Mouse (Mus musculus): Measurements from ENCODE around the gene Hes5.
A peak's percentile ranks its signal among the peaks of the same experiment; 100 is the strongest.

Gene Hes5

DNA sequence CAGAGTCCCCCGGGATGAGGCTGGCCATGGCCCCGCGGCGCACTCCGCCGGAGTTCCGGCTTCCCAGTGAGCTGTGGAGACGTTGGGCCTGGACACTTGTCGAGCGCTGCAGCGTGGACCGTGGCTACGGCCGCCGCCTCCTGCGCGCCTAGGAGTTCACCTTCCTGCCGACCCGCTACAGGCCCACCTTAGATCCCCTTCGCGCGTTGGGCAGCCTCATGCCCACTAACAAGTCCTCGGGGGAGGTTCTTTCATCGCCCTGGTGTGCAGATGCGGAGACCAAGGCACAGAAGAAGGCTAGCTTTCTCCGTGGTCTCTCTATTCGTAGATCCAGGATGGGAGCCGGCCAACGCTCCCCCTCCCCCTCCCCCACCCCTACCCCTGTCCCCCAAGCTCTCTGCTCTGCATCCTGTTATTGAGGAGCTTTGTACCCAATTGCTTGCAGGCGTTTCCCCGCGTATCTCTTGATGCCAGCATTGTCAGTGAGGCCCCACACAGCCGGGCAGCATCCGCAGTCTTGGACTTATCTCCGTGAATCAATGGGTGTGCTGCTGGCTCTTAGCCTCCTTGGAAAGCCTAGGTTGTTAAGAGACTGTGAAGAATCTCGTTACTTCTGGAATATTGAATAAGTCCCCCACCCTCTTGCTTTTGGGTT lies 4.0 kb downstream of the Hes5 start:
- DNase-seq (ENCODE audit: low read depth), result no peak

DNA sequence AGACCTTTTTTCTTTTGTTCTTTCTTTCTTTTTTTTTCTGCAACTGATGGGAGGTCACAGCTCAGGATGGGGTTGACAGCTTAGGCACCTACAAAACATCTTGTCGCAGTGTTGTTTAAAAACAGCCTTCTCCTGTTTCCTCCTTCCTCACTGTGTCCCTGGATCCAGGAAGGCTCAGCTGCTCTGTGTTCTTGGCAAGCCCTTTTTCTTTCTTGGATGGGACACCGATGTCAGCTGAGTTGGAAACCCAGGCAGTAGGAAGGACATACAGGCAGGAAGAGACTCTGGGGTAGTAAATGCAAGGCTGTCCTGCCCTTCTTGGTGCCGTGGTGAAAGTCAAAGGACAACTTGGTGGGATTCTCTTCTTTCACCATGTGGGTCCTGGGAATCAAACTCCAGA lies 5.1 kb downstream of the Hes5 start:
- DNase-seq (ENCODE audit: low read depth), result no peak

DNA sequence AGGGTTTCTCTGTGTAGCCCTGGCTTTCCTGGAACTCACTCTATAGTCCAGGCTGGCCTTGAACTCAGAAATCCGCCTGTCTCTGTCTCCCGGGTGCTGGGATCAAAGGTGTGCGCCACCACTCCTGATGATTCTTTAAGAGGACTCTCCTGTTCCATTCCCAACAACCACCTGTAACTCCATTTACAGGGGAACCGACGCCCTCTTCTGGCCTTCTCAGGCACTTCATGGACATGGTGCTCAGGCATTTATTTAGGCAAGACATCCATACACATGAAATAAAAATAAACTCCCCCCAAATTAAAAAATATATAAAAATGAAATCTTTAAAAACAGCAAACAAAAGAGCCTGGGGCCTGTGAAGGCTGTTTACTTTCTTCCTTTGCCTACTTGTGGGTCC lies 6.5 kb downstream of the Hes5 start:
- peak; percentile 45 for DNase-seq (ENCODE audit: low read depth)

DNA sequence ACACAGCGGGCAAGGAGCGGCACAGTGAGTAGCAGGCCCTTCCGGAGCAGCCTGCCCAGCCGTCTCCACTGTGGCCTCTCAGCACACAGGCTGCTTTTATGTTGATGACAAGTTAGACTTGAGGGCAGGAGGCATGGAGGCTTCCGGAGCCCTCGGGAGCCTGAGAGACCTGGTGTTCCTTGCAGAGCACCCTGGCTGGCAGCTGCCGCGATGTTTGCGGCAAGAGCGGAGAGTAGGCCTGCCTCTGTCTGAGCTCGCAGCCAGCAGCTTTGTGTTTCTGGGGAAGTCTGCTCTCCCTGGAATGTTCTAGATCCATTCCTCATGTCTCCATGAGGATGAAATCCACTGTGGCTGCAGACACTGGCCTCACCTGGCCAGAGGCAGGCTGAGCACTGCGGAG lies 11.8 kb downstream of the Hes5 start:
- DNase-seq (ENCODE audit: low read depth), result no peak

DNA sequence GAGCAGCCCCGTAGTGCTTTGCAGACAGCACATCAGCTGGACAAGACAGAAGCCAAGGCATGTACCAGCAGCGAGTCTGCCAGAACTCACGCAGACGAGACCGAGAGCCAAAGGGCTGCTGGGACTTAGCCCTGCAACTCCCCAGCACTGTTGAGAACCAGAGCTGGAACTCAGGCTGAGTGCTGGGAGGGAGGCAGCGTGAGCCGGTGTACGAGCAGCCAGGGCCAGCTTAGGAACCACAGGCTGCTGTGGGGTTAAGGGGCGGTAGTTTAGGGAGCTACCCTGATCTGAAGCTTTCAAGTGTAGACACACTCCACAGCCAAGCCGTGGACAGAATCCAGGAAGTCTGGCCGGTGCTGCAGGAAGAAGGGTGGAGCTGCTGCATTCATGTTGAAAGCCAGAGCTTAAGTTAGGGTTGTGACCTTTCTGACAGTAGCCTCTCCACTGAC lies 13.5 kb downstream of the Hes5 start:
- DNase-seq (ENCODE audit: low read depth), result no peak

DNA sequence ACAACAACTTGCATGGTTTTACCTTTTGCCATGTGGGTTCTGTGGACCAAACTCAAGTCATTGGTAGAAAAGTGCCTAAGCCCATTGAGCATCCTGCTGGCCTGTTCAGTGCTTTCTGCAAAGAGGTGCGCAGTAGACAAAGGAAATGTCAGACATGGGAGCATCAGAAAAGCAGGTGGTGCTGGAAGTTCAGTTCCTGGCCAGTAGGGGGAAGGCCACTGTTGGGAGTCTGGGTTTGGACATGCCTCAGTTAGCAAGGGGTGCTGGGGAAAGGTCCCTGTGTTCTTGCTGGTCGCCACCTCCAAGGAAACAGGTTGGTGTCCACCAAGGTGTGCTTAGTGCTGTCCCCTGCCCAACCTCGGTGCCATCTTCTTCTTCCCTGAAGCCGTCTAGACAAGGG lies 19.4 kb downstream of the Hes5 start:
- peak; percentile 16 for DNase-seq (ENCODE audit: low read depth)

DNA sequence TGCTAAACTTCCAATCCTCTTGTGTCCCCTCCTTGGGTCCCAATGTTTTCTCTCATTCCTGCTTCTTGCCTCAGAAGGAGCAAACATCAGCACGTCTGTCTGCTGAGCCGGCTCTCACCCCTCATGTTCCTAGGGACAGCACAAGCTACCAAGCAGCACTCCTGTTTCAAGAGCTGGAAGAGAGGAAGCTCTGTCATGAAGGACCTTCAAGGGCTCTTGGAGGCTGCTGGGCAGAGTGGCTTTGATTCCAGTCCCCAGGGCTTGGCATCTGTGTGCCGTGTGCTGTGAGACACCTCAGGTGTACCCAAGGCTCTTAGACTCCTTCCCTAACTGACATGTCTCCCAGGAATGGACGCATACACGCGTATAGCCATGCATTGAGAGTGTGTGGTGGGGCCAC lies 20.4 kb downstream of the Hes5 start:
- DNase-seq (ENCODE audit: low read depth), result no peak

DNA sequence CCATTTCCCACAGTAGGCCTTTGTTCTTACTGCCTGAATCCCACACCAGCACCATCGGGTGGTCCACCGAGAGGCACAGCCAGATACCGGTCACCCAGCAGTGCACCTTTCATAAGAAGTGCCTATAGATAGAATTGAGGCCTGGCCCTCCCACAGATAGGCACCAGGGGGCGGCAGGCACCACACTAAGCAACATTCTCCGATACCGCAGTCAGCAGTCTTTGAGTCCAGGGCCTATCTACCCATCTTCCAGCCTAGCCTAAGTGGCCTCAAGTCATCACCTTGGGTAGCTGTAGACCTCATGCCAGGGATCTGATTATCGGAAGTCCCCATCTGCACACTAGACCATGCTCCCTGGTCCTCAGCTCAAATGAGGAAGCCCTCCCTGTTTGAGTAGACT lies 20.8 kb downstream of the Hes5 start:
- DNase-seq (ENCODE audit: low read depth), result peak; percentile 56

DNA sequence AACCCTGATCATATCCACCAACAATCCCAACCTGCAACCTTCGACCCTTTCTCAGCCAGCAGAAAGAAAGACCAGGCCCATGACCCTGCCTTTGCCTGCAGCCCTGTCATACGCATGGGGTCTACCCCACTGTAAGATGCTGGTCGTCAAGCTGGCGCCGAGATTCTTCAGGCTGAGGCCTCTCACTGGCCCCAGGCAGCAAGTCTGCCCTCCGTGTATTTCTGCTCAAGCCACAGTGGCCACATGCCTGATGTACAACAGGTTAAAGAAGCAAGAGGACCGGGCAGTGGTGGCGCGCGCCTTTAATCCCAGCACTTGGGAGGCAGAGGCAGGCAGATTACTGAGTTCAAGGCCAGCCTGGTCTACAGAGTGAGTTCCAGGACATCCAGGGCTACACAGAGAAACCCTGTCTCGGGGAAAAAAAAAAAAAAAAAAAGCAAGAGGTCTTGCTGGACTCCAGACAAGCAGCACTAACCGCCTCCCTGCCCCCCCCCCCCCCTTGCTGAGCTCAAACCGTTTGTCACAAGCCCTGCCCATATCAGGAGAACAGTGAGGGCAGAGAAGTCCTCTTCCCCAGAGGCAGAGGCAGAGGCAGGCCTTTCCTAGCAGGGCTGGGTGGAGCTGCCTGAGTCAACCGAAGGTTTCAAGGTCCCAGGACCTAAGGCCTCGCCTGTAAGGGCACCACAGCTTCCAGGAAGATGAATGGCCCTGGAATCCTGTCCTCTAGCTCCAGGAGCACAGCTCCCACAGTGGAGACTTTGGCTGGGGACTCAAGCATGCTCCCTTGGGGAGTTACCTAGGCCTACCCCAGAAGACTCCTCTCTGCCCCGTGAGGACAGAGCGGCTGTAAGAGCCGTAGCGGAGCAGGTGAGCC lies 21.8 kb downstream of the Hes5 start:
- DNase-seq (ENCODE audit: low read depth), result peak; percentile 4

DNA sequence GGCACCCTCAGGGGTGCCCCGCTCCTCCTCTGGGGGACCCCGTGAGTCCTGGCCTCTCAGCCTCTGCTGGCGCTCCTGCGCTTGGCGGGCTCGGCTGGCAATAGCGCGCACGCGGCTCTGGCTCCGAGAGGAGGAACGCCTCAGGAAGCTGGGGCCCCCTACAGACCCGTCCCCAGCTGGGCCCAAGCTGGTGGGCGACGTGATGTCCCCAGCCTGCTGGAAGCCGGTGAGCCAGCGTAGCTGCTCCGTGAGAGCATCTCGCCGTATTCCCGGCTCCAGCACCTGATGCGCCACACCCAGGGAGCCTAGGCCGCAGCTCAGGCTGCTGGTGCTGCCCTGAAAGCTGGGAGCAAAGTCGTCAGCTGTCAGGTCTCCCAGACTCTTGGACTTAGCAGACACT lies 23.0 kb downstream of the Hes5 start:
- DNase-seq (ENCODE audit: low read depth), result no peak

DNA sequence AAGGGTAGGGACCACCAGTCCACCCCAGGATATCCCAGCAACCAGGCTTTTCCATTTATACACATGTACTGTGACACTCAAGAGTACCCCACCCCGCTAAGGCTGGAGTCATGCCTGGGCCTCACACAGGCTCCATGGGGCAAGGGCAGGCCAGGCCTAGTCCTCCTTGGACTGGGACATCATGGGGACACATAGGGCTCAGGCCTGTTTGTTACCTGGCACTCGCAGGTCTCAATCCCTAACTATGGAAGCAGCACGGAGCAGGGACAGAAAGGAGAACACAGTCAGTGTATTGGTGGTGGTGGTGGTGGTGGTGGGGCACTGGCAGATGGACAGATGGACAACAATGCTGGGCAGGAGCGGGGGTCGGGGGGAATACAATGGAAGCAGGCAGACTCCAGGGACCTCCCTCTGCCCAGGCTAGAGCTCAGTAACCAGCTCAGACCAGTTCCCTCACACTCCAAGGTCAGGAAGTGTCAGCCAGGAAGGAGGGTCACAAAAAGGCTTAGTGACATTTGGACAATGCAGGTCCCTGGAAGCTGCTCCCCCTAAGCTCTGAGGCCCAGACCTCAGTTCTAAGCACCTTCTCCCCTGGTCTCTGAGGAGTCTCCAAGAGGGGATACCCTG lies 24.5 kb downstream of the Hes5 start:
- DNase-seq (ENCODE audit: low read depth), result no peak

DNA sequence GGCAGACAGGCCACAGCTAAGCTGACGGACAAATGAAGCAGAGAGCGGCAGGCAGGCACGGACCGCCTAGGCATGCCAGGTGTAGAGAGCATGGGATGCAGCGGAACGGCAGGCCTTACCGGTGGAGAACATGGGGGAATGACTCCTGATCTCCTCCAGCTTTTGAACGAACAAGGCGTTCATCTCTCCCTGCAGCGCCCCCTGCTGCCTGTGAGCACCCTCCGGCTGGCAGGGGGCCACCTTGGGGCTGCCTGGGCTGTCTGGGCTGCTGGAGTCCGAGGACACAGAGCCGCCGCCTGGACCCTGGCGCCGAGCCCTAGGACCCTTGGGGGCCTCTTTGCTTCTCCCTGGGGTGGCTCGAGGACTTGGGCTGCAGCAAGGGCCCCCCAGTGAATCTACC lies 25.4 kb downstream of the Hes5 start:
- peak; percentile 78 for DNase-seq (ENCODE audit: low read depth)

DNA sequence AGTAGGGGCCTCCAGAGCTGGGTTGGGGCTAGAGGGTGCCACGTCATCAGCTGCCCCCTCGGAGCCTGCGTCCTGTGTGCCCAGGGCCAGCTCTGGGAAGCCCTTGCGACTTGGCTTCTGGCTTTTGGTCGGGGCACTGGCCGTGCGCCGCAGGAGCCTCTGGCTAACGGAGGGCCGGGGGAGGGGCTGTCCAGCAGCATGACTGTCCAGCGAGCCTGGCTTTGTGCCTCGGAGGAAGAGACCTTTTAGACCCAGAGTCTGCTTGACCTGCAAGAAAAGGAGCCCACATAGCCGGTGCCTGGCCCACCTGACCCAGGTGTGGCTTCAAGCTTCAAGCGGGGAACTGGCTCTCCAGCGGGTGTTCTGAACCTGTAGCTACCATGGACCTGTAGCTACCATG lies 26.0 kb downstream of the Hes5 start:
- DNase-seq (ENCODE audit: low read depth), result no peak

DNA sequence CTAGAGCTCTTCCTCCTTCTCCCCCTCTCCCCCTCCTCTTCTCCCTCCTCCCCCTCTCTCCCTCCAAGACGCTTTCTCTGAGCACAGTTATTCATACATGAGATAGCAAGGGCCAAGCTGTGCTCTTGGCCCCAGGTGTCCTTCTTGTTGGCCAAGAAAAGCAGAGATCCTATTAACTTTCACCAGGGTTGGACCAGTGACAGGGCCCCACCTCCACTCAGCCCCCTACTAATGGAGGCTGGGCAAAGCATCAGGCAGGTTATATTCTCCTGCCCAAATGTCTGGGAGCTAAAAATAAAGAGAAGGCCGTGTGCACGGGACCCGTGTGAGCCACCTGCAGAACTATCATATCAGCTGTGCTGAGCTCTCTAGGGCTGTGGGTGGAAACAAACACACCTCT lies 34.2 kb downstream of the Hes5 start:
- DNase-seq (ENCODE audit: low read depth), result no peak

DNA sequence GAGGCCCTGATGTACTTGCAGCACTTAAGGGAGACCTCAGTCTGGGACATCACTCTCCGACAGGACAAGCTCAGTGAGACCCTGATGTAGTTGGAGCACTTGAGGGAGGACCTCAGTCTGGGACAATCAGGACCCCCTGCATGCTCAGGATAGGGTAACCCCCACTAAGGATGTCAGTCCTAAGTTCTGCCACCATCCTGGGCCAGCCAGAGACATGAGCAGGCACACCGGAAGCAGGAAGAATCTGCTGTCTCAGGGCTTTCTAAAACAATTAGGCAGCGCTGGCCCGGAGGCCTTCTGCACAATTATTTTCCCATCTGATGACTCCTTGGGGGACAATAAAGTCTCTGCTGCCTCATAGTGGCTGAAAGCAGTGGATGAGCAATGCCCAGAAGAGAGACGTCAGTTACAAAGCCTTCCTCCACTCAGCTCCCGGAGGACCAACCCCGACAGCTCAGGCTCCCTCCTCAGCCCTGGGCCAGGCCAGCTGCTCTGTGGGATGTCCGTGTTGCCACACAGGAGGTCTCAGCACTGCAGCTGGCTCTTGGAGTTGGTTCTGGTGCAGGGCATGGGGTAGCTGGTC lies 35.9 kb downstream of the Hes5 start:
- DNase-seq (ENCODE audit: low read depth), result no peak

DNA sequence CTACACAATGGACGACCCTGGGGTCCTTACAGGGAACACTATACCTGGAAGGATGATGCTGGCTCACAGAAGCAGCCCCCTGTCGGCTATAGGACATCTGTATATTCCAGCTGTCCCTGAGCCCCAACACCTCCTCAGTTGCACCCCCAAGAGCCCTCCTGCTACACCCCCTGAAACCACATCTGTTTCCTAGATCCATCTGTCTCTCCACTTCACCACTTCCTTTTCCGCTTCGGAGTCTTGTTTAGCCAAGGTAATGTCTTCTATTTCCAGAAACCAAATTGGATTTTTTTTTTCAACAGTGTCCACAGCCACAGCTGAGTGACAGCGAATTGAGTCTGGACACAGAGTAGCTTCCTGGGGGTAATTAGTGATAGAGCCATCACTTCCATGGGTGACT lies 38.7 kb downstream of the Hes5 start:
- no peak for DNase-seq (ENCODE audit: low read depth)

DNA sequence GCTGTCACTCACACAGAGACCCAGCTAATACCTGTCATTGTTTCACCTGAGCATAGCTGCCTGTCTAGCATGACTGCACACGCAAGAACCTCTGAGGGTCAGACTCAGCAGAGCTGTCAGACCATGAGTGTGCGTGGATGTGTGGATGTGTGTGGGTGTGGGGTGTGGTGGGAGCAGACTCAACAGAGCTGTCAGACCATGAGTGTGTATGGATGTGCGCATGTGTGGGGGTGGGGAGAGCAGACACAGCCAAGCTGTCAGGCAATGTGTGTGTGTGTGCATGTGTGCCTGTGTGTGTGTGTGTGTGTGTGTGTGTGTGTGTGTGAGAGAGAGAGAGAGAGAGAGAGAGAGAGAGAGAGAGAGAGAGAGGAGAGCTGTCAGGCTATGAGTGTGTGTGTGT lies 44.6 kb downstream of the Hes5 start:
- DNase-seq (ENCODE audit: low read depth), result no peak

DNA sequence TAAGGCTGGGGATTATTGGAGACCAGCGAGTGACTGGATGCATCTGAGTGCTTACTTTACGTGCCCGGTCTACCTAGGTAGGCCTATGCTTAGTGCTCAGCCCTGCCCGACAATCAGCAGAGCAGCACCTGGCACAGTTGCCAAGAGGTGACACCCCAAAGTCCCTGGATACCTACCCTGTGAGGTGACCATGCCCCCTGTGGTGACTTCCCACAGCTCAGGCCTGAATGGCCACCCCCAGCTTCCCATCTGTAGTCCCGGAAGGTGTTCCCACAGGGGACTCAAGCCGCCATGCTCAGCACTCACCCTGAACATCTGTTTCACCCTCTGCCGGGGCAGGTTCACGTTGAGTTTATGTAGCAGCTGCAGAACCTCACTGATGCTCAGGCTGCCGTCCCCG lies 45.6 kb downstream of the Hes5 start:
- DNase-seq (ENCODE audit: low read depth), result no peak

DNA sequence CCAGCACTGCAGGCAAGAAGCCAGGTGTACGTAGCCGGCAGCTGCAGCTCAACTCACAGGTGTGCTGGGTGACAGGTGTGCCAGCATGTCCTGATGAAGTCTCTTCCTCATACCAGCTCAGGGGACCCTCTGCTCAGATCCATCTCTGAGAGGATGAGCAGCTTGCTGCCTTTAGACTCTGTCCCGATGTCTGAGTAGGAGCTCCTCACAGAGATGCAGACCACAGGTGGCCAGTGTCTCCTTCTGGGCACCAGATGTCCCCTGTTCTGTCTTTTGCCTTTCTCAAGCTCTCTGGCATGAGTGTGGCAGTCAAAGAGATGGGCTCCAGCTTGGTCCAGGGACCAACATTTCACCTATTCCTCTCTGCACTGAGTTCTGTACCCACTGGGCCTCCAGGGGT lies 46.9 kb downstream of the Hes5 start:
- DNase-seq (ENCODE audit: low read depth), result no peak

DNA sequence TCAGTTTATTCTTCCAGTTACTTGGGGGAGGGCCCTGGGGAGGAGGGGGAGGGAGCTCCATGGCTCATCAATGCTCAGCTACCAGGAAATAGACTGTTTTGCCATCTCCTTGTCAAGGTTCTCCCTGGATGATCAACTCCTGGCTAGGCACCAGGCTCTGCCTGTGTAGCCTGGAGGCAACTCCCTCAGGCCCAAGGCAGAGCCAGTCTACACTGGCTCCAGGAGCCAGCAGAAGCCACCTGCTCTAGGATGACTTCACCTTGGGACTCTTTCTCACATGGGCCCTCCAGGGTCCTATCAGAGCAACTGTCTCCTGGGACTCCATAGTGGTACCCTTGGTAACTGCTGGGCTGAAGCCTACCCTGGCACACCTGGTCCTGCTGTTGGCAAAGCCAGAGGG lies 47.4 kb downstream of the Hes5 start:
- DNase-seq (ENCODE audit: low read depth), result no peak

DNA sequence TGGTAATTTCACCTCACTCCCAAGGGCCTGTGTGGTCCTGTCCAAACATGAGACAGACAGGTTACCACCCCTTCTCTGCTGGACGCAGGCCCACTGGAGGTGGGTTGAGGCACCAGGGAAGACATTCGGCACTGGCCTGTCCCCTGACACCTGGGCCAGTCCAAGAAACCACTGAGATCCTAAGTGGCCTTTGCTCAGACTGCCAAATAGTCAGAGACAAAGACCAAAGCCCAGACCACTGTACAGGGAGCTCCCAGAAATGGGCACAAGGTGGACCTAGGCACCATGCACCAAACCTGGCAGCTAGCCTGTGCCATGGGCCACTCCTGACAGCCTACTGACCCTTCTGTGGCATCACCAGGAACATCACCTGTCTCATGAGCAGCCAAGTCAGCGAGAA lies 48.5 kb downstream of the Hes5 start:
- no peak for DNase-seq (ENCODE audit: low read depth)

DNA sequence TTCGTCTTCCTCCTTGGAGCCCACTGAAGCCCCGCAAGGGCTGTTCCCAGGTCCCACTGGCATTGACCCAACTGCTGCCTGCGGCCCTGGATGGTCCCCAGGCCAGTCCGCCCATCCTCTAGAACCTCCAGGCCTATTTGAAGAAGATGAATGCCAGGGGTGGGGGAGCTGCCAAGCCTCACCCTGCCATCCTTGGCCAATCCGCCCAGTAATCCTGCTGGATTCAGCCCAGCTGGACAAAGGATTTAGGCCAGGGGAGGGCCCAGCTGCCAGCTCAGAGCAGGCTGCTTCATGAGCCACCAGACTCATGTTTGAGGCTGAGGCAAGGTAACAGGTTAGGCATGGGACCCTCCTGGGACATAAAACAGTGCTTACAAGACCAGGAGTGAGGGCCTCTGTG lies 50.1 kb downstream of the Hes5 start:
- peak; percentile 6 for DNase-seq (ENCODE audit: low read depth)

All from NIH3T3 (cell line).